Mouse (Mus musculus): Measurements from ENCODE around the gene Nxf1. TPM values are rescaled to one million over a fixed set of nuclear protein-coding genes. Genes with fewer than 3 reads are reported as not detected.

Nxf1 gene
- polyA plus RNA-seq, 1 experiment from 2014 or later = 199 TPM

DNA sequence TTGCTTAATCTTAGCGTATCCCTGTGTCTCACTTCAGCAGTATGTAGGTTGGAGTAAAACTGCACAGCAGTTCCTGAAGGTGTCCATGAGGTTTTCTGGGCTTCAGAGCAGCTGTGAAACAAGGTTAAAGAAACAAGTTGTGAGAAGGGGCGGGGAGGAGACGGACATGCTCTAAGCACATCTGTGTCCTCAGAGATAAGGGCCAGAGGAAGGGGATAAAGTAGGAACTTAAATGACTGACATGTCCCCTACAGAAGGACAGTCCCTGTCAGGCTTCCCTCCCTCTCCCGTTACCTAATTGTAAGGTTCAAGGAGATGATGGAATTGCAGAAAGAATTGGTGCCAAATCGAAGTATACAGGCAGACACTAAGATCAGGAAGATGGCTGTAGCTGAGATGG lies 16.1 kb downstream of the Nxf1 start:
- 88% methylated on average over 5 of the region's 5 CpGs for WGBS
- Histone ChIP-seq H3K4me2 (peak overlapping the region; percentile 97), H3K27me3 (no peaks in the 10 kb centered on the region), H3K4me1 (peaks cover 31% of the 10 kb centered on the region), H3K4me3 (peak overlapping the region; percentile 71), H3K9ac (peak overlapping the region; percentile 94), H3K36me3 (peaks cover 52% of the 10 kb centered on the region), H3K9me3 (no peaks in the 10 kb centered on the region), H3K27ac (peak overlapping the region; percentile 98; the same call in 1 of the 2 replicates)
- no peak for ATAC-seq (ENCODE audit: insufficient number of reproducible peaks, insufficient read depth, low FRiP score, low TSS enrichment, low read depth)

DNA sequence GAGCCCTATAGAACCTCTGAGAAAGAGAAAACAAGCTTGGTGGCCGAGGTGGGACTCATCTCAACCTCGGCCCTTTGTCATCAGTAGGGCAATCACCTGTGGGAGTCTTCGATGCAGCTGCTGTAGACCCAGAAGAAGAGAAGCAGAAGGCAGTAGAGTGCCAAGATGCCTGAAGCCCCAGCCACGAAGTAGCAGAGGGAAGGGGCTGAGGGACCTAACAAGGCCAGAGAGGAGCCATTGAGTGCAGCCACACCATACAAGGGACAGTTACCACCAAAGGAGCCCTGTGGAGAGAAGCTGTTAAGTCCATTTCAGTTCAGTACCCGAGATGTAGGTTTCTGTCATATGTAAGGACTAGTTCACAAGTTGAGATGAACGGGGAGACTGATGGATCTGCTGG lies 16.5 kb downstream of the Nxf1 start:
- H3K4me3 ChIP-seq = peak overlapping the region; percentile 71
- H3K4me2 ChIP-seq = peak overlapping the region; percentile 97
- H3K27me3 ChIP-seq = no peaks in the 10 kb centered on the region
- H3K9ac ChIP-seq = peak overlapping the region; percentile 94
- ATAC-seq (ENCODE audit: insufficient number of reproducible peaks, insufficient read depth, low FRiP score, low TSS enrichment, low read depth) = no peak
- WGBS = 62% methylated on average over 6 of the region's 6 CpGs
- no peaks in the 10 kb centered on the region for H3K9me3 ChIP-seq
- peak overlapping the region; percentile 98; the same call in 1 of the 2 replicates for H3K27ac ChIP-seq
- H3K36me3 ChIP-seq = peaks cover 52% of the 10 kb centered on the region
- peaks cover 31% of the 10 kb centered on the region for H3K4me1 ChIP-seq

DNA sequence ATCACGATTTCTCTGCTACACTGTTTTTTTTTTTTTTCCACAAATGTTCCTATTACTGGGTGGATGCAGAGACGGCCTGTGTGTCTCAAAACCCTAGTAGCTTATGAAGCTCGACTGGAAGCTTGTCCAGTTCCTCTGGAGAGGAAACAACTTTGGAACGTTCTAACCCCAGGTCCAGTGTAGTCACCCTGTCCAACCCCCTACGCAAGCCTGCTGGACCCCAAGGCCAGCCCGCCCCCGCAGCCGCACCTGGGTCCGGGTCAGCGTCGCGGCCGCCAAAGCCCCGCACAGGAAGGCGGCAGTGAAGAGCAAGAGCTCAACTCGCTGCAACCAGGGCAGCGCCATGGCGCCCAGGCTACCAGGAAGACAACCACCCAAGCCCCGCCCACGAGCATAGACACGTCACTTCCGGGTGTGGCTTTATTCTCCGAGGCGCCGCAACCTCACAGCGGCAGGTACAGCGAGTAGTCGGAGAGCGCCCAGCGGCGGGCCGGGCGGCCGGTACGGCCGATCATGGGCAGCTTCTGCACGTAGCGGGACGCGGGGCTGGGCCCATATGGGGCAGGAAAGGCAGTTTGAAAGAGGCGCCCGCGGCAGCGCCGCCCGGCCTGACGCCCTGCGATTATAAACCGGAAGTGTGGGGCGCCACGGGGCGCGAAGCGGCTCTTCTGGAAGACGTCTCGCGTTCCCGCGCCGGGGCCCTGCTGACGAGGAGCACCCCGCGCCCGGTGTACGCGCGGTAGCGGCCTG lies 17.4 kb downstream of the Nxf1 start, which contains the start of gene Tmem179b:
TSS of gene Tmem179b (minus strand) at position 382 of the 750 bp plus-strand sequence.
- H3K9me3 ChIP-seq = no peaks in the 10 kb centered on the region
- peaks cover 31% of the 10 kb centered on the region for H3K4me1 ChIP-seq
- no peaks in the 10 kb centered on the region for H3K27me3 ChIP-seq
- peak; percentile 92 for ATAC-seq (ENCODE audit: insufficient number of reproducible peaks, insufficient read depth, low FRiP score, low TSS enrichment, low read depth)
- under 1% methylated on average over 68 of the region's 68 CpGs for WGBS
- peak within 1 kb of the TSS; percentile 97 for H3K4me2 ChIP-seq
- peak within 1 kb of the TSS; percentile 94 for H3K9ac ChIP-seq
- peak within 1 kb of the TSS; percentile 98 for H3K27ac ChIP-seq
- peaks cover 50% of the 10 kb centered on the region for H3K36me3 ChIP-seq
- H3K4me3 ChIP-seq = peak within 1 kb of the TSS; percentile 71

- peak; percentile 5; the same call in 1 of the 2 replicates for ATAC-seq (ENCODE audit: insufficient number of reproducible peaks, insufficient read depth, low FRiP score, low TSS enrichment, low read depth)
- H3K27ac ChIP-seq = peak overlapping the region; percentile 98
- H3K4me2 ChIP-seq = peak overlapping the region; percentile 97
- peaks cover 31% of the 10 kb centered on the region for H3K4me1 ChIP-seq
- H3K4me3 ChIP-seq = peak overlapping the region; percentile 71
- peak overlapping the region; percentile 94 for H3K9ac ChIP-seq
- WGBS = 3% methylated on average over 20 of the region's 20 CpGs
- H3K36me3 ChIP-seq = peaks cover 48% of the 10 kb centered on the region
- no peaks in the 10 kb centered on the region for H3K9me3 ChIP-seq
- no peaks in the 10 kb centered on the region for H3K27me3 ChIP-seq
Observed at GRCm38 (mm10) chr19:8774951-8775421, 18.1 kb downstream of the Nxf1 start.

GRCm38 (mm10) chr19:8786008-8786781 lies 29.3 kb downstream of the Nxf1 start, which contains the start of gene Taf6l:
Gene Taf6l (minus strand): TSS chr19:8786417.
- H3K27ac ChIP-seq = peak within 1 kb of the TSS; percentile 86
- peaks cover 7% of the 10 kb centered on the region for H3K4me1 ChIP-seq
- peak within 1 kb of the TSS; percentile 76 for H3K4me3 ChIP-seq
- H3K9ac ChIP-seq = peak within 1 kb of the TSS; percentile 73
- peak within 1 kb of the TSS; percentile 62 for H3K4me2 ChIP-seq
- peak; percentile 99 for ATAC-seq (ENCODE audit: insufficient number of reproducible peaks, insufficient read depth, low FRiP score, low TSS enrichment, low read depth)
- H3K36me3 ChIP-seq = peaks cover 32% of the 10 kb centered on the region
- WGBS = under 1% methylated on average over 32 of the region's 32 CpGs
- no peaks in the 10 kb centered on the region for H3K9me3 ChIP-seq
- H3K27me3 ChIP-seq = no peaks in the 10 kb centered on the region

DNA sequence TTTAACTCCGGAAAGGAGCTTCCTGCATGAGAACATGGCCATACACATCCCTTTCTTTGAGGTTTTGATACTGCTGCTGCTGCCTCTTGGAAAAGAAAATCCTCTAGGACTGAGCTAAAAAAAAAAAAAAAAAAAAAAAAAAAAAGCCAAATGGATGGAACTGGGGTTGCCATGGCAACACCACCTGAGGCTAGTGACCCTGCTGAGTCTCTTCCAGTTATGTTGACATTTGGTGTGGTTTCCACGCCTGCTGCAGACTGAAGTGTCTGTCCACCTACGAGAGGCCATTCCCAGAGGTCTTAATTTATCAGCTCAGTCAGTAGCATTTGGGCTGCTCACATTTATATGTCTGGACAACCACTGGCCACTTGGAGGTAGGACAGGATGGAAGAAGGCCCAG lies 31.6 kb downstream of the Nxf1 start:
- Histone ChIP-seq H3K27ac (no peak overlapping the region), H3K9ac (no peak overlapping the region), H3K27me3 (no peaks in the 10 kb centered on the region), H3K4me2 (no peak overlapping the region), H3K4me3 (no peak overlapping the region), H3K9me3 (no peaks in the 10 kb centered on the region), H3K4me1 (peaks cover 7% of the 10 kb centered on the region), H3K36me3 (peaks cover 29% of the 10 kb centered on the region)
- ATAC-seq (ENCODE audit: insufficient number of reproducible peaks, insufficient read depth, low FRiP score, low TSS enrichment, low read depth) = no peak
- 21% methylated on average over 3 of the region's 3 CpGs for WGBS

- 44% methylated on average over 1 of the region's 1 CpGs for WGBS
- H3K4me1 ChIP-seq = peaks cover 7% of the 10 kb centered on the region
Observed at GRCm38 (mm10) chr19:8789171-8789570, 32.3 kb downstream of the Nxf1 start.

DNA sequence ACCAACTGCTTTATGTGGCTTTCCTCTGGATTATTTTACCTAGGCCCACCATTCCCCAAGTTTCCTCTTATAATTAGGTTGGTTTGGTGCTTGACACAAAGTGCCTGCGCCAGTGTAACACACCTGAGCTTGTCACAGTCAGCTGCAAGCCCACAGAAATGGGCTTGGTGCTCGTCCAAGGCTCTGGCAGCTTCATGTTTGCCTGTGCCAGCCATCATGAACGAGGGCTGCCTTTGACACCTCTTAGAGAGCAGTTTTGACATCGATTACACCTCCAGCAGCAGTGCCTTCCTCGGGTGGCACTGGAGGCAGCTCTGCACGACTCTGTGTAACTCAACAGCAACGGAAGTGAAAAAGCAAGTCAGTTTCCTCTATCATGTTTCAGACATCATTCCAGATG lies 33.3 kb downstream of the Nxf1 start:
- no peaks in the 10 kb centered on the region for H3K9me3 ChIP-seq
- 80% methylated on average over 7 of the region's 7 CpGs for WGBS
- H3K4me2 ChIP-seq = no peak overlapping the region
- no peaks in the 10 kb centered on the region for H3K27me3 ChIP-seq
- H3K4me1 ChIP-seq = peaks cover 5% of the 10 kb centered on the region
- 0 out of 2 replicates have a peak overlapping the region, but pooled peaks have one; percentile 2 for H3K9ac ChIP-seq
- H3K36me3 ChIP-seq = peaks cover 41% of the 10 kb centered on the region
- H3K4me3 ChIP-seq = no peak overlapping the region
- no peak overlapping the region for H3K27ac ChIP-seq
- ATAC-seq (ENCODE audit: insufficient number of reproducible peaks, insufficient read depth, low FRiP score, low TSS enrichment, low read depth) = no peak

More at GRCm38 (mm10) chr19:8789171-8789570, 32.3 kb downstream of the Nxf1 start:
- no peak overlapping the region for H3K27ac ChIP-seq
- ATAC-seq (ENCODE audit: insufficient number of reproducible peaks, insufficient read depth, low FRiP score, low TSS enrichment, low read depth) = no peak
- no peaks in the 10 kb centered on the region for H3K9me3 ChIP-seq
- H3K9ac ChIP-seq = no peak overlapping the region
- H3K4me2 ChIP-seq = no peak overlapping the region
- H3K4me3 ChIP-seq = no peak overlapping the region
- no peaks in the 10 kb centered on the region for H3K27me3 ChIP-seq
- H3K36me3 ChIP-seq = peaks cover 31% of the 10 kb centered on the region

- H3K27ac ChIP-seq = peak within 1 kb of the TSS; percentile 82
- H3K4me3 ChIP-seq = peak within 1 kb of the TSS; percentile 84
- 2% methylated on average over 25 of the region's 25 CpGs for WGBS
- H3K9me3 ChIP-seq = no peaks in the 10 kb centered on the region
- no peaks in the 10 kb centered on the region for H3K27me3 ChIP-seq
- peak within 1 kb of the TSS; percentile 86 for H3K9ac ChIP-seq
- H3K4me2 ChIP-seq = peak within 1 kb of the TSS; percentile 92
- ATAC-seq (ENCODE audit: insufficient number of reproducible peaks, insufficient read depth, low FRiP score, low TSS enrichment, low read depth) = peak; percentile 52; the same call in 1 of the 2 replicates
- H3K36me3 ChIP-seq = peaks cover 24% of the 10 kb centered on the region
- peaks cover 25% of the 10 kb centered on the region for H3K4me1 ChIP-seq
Observed at GRCm38 (mm10) chr19:8798264-8798946, 41.5 kb downstream of the Nxf1 start, which contains the start of gene Polr2g. Gene Polr2g (minus strand): TSS chr19:8798577.

GRCm38 (mm10) chr19:8798947-8799315 lies 42.1 kb downstream of the Nxf1 start:
- peaks cover 21% of the 10 kb centered on the region for H3K36me3 ChIP-seq
- no peak overlapping the region for H3K27ac ChIP-seq
- H3K27me3 ChIP-seq = no peaks in the 10 kb centered on the region
- H3K9me3 ChIP-seq = no peaks in the 10 kb centered on the region
- peak overlapping the region; percentile 84 for H3K4me3 ChIP-seq
- ATAC-seq (ENCODE audit: insufficient number of reproducible peaks, insufficient read depth, low FRiP score, low TSS enrichment, low read depth) = no peak
- H3K4me2 ChIP-seq = peak overlapping the region; percentile 92
- peaks cover 25% of the 10 kb centered on the region for H3K4me1 ChIP-seq
- no peak overlapping the region for H3K9ac ChIP-seq

Measured in embryonic facial prominence, embryonic 13.5 days (tissue).